Mouse (Mus musculus) embryonic facial prominence, embryonic 13.5 days (tissue): ENCODE data around the gene Asb18. TPM values are rescaled to one million over a fixed set of nuclear protein-coding genes. Genes with fewer than 3 reads are reported as not detected.

ENCODE experiments used
- ATAC-seq: fragments of 200-750 bp; cut with Nextera tagmentation; 2 replicates; pipeline ENCODE4 v1.8.0; 2017; ENCODE audit warnings: low read depth; ENCODE audit not compliant: insufficient number of reproducible peaks, insufficient read depth, low FRiP score, low TSS enrichment
- H3K27ac ChIP-seq: fragments of 300-500 bp; sonication (generic); 2 replicates; pipeline ENCODE4 v1.5.1; 2015; ENCODE audit warnings: moderate library complexity, mild to moderate bottlenecking, inconsistent platforms
- H3K27me3 ChIP-seq: fragments of 300-500 bp; sonication (generic); 2 replicates; pipeline ENCODE4 v1.6.1; 2015; ENCODE audit warnings: mild to moderate bottlenecking, inconsistent platforms
- H3K36me3 ChIP-seq: fragments of 300-500 bp; sonication (generic); 2 replicates; pipeline ENCODE4 v1.6.1; 2015; ENCODE audit warnings: mild to moderate bottlenecking, inconsistent platforms
- H3K4me1 ChIP-seq: fragments of 300-500 bp; sonication (generic); 2 replicates; pipeline ENCODE4 v1.6.1; 2015; ENCODE audit warnings: inconsistent platforms
- H3K4me2 ChIP-seq: fragments of 300-500 bp; sonication (generic); 2 replicates; pipeline ENCODE4 v1.6.1; 2015; ENCODE audit warnings: moderate library complexity, mild to moderate bottlenecking, inconsistent platforms
- H3K4me3 ChIP-seq: fragments of 300-500 bp; sonication (generic); 2 replicates; pipeline ENCODE4 v1.5.1; 2015; ENCODE audit warnings: mild to moderate bottlenecking, inconsistent platforms
- H3K9ac ChIP-seq: fragments of 300-500 bp; sonication (generic); 2 replicates; pipeline ENCODE4 v1.6.1; 2015; ENCODE audit warnings: mild to moderate bottlenecking, inconsistent platforms
- H3K9me3 ChIP-seq: fragments of 300-500 bp; sonication (generic); 2 replicates; pipeline ENCODE4 v1.6.1; 2016; ENCODE audit warnings: inconsistent platforms
- WGBS: fragments of 180-500 bp; shearing (Covaris S2); methylation state at CpG from one replicate; pipeline ENCODE4 v1.1.7; 2015; ENCODE audit warnings: mixed read lengths; 5-methylcytosine and 5-hydroxymethylcytosine counted together
- polyA plus RNA-seq: library from polyadenylated mRNA; unstranded; fragments of >200 nt; fragmentation: Nextera tagmentation; extraction: Ambion mirVana; gene quantifications from 2 replicates; pipeline ENCODE4 v1.2.1, GENCODE M21; 2015

The Asb18 gene
- polyA plus RNA-seq, 1 experiment from 2014 or later = not detected

DNA sequence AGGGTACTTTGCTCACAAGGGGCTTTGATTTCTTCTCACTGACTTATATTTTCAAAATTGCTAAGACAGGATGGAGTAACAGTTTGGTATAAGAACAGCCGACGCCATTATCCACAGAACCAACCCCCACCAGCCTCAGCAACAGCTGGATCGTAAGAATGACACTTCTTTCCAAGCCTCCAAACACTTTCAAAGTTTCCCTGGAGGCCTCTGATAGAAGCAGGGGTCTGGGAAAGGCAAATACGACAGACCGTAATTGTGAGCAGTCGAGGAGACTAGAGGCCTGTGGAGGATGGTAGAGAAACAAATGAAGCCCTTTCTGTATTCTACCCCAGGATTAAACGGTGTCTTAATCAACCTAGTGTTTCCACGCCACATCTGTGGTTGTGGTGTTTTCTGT, 42.6 kb downstream of the Asb18 start:
- no peak for ATAC-seq
- peaks cover 7% of the 10 kb centered on the region; the same call in 1 of the 2 replicates for H3K4me1 ChIP-seq
- H3K4me3 ChIP-seq = no peak overlapping the region
- peaks cover 63% of the 10 kb centered on the region for H3K27me3 ChIP-seq
- no peaks in the 10 kb centered on the region for H3K36me3 ChIP-seq
- H3K9ac ChIP-seq = no peak overlapping the region
- no peaks in the 10 kb centered on the region for H3K9me3 ChIP-seq
- H3K4me2 ChIP-seq = no peak overlapping the region
- WGBS = 38% methylated on average over 8 of the region's 8 CpGs
- H3K27ac ChIP-seq = no peak overlapping the region

DNA sequence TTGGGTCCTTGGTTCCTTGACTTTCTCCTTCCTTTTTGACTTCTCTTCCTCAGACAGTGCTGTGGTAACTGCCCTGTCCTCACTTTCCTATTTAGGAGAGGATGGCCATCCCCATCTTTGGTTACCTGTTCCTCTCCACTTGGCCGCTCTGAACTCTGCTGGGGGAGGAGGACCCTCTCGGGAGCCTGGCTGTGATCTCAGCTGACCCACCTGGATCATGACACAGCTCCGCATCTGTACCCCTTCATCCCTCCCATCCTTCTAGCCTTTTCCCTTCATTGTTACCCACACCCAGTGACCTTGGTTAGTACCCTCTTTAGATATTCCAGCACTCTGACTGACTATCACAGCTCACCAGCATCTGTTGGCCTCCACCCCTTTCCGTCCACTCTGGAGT, 44.8 kb downstream of the Asb18 start:
- peaks cover 71% of the 10 kb centered on the region for H3K27me3 ChIP-seq
- H3K9ac ChIP-seq = no peak overlapping the region

DNA sequence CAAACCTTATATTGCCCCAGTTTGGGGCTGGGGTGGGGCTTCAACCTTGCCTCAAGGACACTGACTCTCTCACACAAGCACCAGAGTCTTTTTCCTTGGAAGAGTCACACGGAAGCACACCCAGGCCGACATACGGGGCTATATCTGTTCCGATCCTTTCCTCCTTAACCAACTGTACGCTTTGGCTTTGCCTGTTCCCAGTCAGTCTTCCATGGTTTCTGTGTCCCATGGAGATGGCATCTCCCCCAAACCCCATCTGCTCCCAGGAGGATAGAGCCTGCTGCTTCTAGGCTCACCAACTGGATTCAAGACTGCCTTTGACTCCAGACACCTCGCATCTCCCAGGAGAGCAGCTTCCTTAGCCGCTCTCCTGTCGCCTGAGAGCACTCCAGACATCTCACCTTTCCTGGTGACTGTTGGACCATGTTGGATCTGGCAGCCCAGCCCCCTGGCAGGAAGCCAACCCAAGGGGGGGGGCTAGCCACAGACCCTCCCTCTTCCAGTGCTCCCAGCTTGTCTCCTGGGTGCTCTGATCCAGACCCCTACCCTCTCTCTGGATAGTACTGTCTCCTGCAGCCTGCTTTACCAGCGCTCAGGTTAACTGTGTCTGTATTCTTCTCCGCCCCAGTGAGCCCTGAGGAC, 45.3 kb downstream of the Asb18 start:
- WGBS = 49% methylated on average over 10 of the region's 10 CpGs
- Histone ChIP-seq H3K4me2 (peak overlapping the region; percentile 98), H3K36me3 (no peaks in the 10 kb centered on the region)

More for the DNA sequence above, 44.8 kb downstream of the Asb18 start:
- 82% methylated on average over 4 of the region's 4 CpGs for WGBS
- no peak overlapping the region for H3K4me3 ChIP-seq
- peaks cover 7% of the 10 kb centered on the region; the same call in 1 of the 2 replicates for H3K4me1 ChIP-seq
- no peak overlapping the region for H3K27ac ChIP-seq
- H3K9me3 ChIP-seq = no peaks in the 10 kb centered on the region
- no peak for ATAC-seq
- no peaks in the 10 kb centered on the region for H3K36me3 ChIP-seq
- H3K4me2 ChIP-seq = no peak overlapping the region

DNA sequence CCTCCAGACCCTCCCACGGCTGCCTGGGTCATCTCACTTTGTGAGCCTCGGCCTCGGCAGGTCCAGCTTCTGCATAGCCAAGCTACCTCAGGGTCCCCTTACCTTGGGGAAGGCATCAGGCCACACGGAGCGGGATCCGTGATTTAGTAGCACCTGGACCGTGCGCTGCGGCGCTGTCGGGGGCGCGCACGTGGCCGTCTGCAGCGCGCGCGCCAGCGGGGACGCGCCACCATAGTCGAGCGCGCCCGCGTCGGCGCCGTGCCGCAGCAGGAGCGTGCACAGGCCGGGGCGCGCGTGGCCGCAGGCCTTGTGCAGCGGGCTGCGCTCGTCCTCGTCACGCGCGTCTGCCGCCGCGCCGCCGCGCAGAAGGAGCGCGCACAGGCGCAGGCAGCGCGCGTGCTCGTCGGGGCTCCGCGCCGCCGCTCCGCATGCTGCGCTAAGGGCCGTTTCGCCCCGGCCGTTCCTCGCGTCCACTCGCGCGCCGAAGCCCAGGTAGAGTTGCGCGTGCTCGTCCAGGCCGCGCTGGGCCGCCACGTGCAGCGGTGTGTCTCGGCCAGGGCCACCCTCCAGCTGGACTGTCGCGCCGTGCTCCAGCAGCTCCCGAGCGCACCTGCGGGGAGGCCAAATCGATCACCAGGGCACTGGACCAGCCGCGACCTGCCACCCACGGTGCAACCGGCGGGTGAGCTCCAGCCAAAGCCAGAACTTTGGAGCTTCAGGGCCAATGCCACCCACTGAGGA, 46.2 kb downstream of the Asb18 start:
- H3K4me1 ChIP-seq = peaks cover 7% of the 10 kb centered on the region; the same call in 1 of the 2 replicates
- H3K27me3 ChIP-seq = peaks cover 78% of the 10 kb centered on the region
- WGBS = under 1% methylated on average over 92 of the region's 95 CpGs
- H3K9ac ChIP-seq = peak overlapping the region; percentile 74
- ATAC-seq = 0 out of 2 replicates have a peak, but pooled peaks have one; percentile 10
- H3K9me3 ChIP-seq = no peaks in the 10 kb centered on the region
- no peaks in the 10 kb centered on the region for H3K36me3 ChIP-seq
- H3K4me3 ChIP-seq = peak overlapping the region; percentile 66
- H3K4me2 ChIP-seq = peak overlapping the region; percentile 98
- H3K27ac ChIP-seq = no peak overlapping the region

More for the DNA sequence above, 45.3 kb downstream of the Asb18 start:
- peaks cover 7% of the 10 kb centered on the region; the same call in 1 of the 2 replicates for H3K4me1 ChIP-seq
- no peaks in the 10 kb centered on the region for H3K9me3 ChIP-seq
- peak overlapping the region; percentile 66 for H3K4me3 ChIP-seq
- no peak overlapping the region for H3K27ac ChIP-seq
- ATAC-seq = no peak
- H3K27me3 ChIP-seq = peaks cover 76% of the 10 kb centered on the region
- no peak overlapping the region; the same call in 1 of the 2 replicates for H3K9ac ChIP-seq

DNA sequence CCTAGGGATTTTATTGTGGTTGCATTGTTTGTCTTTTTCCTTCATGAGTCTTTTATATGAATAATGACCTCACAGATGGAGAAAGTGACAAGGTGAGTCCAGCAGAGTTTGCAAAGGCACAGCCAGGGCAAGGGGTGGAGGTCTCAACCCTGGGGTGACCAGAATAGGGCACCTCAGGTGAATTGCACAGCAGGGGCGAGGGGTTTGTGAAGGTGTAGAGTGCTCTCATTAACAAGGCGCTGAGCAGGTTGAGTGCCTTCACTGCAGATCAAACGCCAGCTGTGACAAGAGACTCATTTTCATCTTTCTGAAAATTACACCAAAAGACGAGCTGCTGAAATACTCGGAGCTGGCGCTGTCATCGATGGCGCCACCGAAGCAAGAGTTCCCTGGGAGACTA, 46.9 kb downstream of the Asb18 start:
- no peak for ATAC-seq
- H3K4me3 ChIP-seq = peak overlapping the region; percentile 66
- WGBS = 19% methylated on average over 9 of the region's 9 CpGs
- H3K4me2 ChIP-seq = peak overlapping the region; percentile 98
- no peak overlapping the region for H3K9ac ChIP-seq
- H3K9me3 ChIP-seq = no peaks in the 10 kb centered on the region
- peaks cover 84% of the 10 kb centered on the region for H3K27me3 ChIP-seq
- no peak overlapping the region for H3K27ac ChIP-seq
- no peaks in the 10 kb centered on the region for H3K36me3 ChIP-seq
- peaks cover 12% of the 10 kb centered on the region; the same call in 1 of the 2 replicates for H3K4me1 ChIP-seq

DNA sequence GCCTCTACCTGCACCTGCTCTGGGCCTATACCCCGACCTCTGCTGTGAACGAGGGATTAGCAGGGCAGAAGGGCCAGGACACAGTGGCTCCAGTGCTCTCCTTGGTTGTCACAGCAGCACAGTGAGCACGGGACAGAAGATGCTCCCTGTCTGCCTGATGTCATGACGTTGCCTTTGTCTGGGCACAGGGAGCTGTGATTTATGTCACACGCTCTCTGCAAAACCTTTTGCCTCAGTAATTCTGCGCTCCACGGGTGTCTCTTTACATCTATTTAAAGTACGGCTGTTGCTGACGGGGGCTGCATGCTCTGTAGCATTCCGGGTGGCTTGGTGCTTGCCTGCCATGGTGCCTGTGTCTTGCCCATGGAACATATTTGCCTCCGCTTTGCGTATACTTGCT, 50.0 kb downstream of the Asb18 start:
- no peak overlapping the region for H3K27ac ChIP-seq
- peaks cover 77% of the 10 kb centered on the region for H3K27me3 ChIP-seq

DNA sequence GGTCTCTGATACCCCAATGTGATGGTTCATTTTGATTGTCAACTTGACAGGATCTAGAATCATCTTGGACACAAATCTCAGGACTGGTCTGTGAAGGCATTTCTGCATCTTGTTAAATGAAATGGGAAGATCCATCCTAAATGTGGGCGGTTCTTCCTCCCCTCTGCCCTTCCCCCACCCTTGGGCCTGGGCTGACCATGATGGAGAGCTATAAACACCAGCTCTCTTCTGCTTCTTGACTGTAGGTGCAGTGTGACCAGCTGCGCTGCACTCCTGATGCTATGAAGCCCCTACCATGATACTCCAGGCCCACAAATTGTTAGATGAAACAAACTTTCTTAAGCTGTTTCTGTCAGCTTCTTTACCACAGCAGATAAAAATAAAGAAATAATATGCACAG, 51.2 kb downstream of the Asb18 start:
- Histone ChIP-seq H3K9ac (no peak overlapping the region), H3K27me3 (peaks cover 70% of the 10 kb centered on the region), H3K27ac (no peak overlapping the region), H3K4me3 (no peak overlapping the region), H3K4me1 (peaks cover 13% of the 10 kb centered on the region; the same call in 1 of the 2 replicates), H3K4me2 (no peak overlapping the region), H3K36me3 (no peaks in the 10 kb centered on the region), H3K9me3 (no peaks in the 10 kb centered on the region)
- 92% methylated on average over 2 of the region's 2 CpGs for WGBS
- ATAC-seq = no peak

More for the DNA sequence above, 50.0 kb downstream of the Asb18 start:
- Histone ChIP-seq H3K9me3 (no peaks in the 10 kb centered on the region), H3K4me2 (no peak overlapping the region), H3K9ac (no peak overlapping the region), H3K4me1 (peaks cover 19% of the 10 kb centered on the region; the same call in 1 of the 2 replicates), H3K4me3 (no peak overlapping the region), H3K36me3 (no peaks in the 10 kb centered on the region)
- ATAC-seq = no peak
- WGBS = 66% methylated on average over 12 of the region's 12 CpGs

DNA sequence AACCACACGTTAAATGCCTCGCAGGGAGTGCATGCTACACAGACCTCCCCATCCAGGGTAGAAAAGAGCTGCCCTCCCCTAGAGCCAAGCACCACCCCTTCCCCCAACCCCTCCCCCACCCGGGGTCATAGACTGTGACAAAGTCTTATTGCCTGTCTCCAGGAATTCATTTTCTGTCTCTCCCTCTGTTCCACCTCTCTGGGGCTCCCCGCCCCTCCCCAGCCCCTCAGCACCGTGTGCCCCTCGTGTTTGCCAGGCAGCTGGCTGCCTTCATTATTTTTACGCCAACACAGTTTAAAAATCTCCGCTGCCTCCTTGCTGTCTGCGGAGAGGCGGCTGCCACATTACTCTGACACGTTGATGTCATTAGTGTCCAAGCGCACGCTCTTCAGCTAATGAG, 52.4 kb downstream of the Asb18 start:
- H3K4me1 ChIP-seq = peaks cover 13% of the 10 kb centered on the region; the same call in 1 of the 2 replicates
- no peaks in the 10 kb centered on the region for H3K9me3 ChIP-seq
- H3K4me2 ChIP-seq = peak overlapping the region; percentile 37
- H3K27ac ChIP-seq = no peak overlapping the region
- ATAC-seq = peak; percentile 37; the same call in 1 of the 2 replicates
- H3K9ac ChIP-seq = 0 out of 2 replicates have a peak overlapping the region, but pooled peaks have one; percentile 32
- peaks cover 58% of the 10 kb centered on the region for H3K27me3 ChIP-seq
- 8% methylated on average over 13 of the region's 13 CpGs for WGBS
- no peaks in the 10 kb centered on the region for H3K36me3 ChIP-seq
- no peak overlapping the region for H3K4me3 ChIP-seq

DNA sequence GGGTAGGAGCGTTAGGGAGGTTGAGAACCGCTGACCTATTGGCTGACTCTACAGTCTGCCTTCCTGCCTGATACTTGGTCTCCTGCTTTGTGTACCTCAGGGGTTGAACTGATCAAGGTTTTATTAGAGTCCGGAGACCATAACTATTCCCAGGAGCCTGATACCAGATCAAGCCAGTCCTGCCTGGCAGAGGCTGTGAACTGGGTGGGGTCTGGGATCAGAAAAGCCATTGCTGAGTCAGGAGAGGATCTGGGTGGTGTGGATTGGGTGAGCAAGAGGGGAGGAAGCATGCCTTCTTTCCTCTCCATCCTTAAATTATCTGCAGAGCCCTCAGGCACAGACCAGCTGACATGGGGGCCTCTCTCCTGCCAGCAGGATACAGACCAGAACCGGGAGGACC, 55.1 kb downstream of the Asb18 start:
- 67% methylated on average over 4 of the region's 4 CpGs for WGBS
- Histone ChIP-seq H3K27ac (no peak overlapping the region), H3K9me3 (no peaks in the 10 kb centered on the region), H3K36me3 (no peaks in the 10 kb centered on the region), H3K4me2 (no peak overlapping the region), H3K9ac (no peak overlapping the region), H3K27me3 (peaks cover 42% of the 10 kb centered on the region), H3K4me3 (no peak overlapping the region), H3K4me1 (peaks cover 13% of the 10 kb centered on the region; the same call in 1 of the 2 replicates)
- ATAC-seq = no peak

DNA sequence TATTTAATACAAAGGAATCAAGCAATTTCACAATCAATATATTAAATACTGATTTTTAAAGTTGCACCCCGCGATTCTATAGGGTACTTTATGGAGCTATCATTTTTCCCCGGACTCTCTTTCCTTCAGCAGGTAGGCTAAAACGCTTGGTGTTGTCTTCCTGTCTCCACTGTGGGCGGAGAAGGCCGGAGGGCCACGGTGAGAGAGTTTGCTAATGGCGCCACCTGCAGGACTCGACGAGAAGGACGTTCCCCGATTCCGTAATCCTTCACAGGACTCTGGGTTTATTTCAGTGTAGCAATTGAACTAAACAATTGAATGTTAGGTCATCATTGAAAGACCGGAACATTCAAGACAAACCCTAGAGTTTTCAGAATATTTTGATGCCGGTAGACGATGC, 71.3 kb downstream of the Asb18 start:
- H3K4me1 ChIP-seq = peaks cover 17% of the 10 kb centered on the region
- WGBS = 3% methylated on average over 16 of the region's 16 CpGs
- no peaks in the 10 kb centered on the region for H3K9me3 ChIP-seq
- H3K27ac ChIP-seq = no peak overlapping the region
- no peaks in the 10 kb centered on the region for H3K36me3 ChIP-seq
- no peak overlapping the region for H3K4me2 ChIP-seq
- peaks cover 98% of the 10 kb centered on the region for H3K27me3 ChIP-seq
- H3K9ac ChIP-seq = no peak overlapping the region
- no peak for ATAC-seq
- no peak overlapping the region for H3K4me3 ChIP-seq

DNA sequence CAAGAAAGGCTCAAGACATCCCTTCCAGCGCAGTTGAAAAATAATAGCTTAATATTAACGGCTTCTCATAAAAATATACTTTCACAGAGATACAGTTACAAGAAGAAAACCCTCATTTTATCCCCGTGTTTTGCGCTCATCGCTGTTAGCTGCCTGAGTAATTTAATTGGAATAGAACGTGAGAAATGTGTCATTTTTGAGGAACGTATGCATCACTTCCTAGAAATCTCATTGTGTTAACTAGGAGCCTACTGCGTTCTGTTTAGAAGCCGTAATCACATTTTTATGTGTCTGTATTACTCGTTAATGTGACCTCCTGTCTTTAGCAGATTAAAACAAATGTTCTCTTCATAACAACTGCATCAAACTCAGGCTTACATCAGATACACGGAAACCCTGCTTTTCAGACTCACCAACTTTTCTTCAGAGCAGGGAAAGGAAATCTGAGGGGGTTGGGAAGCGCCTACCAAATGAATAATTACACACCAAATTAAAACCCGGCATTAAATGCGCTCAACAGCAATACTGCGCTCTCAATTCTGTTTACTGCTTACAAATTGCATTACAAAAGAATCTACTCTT, 72.0 kb downstream of the Asb18 start:
- Histone ChIP-seq H3K4me1 (peaks cover 17% of the 10 kb centered on the region), H3K4me3 (peak overlapping the region; percentile 33), H3K9ac (no peak overlapping the region), H3K27me3 (peaks cover 98% of the 10 kb centered on the region), H3K4me2 (peak overlapping the region; percentile 59), H3K9me3 (no peaks in the 10 kb centered on the region), H3K36me3 (no peaks in the 10 kb centered on the region), H3K27ac (no peak overlapping the region)
- ATAC-seq = no peak
- WGBS = 2% methylated on average over 15 of the region's 15 CpGs
